Mouse (Mus musculus) spleen, postnatal 14 days (tissue): ENCODE measurements around the gene Lamc1.
"Not testable (repeated sequence)": the region's sequence is repeated elsewhere in the genome, so short reads cannot be mapped to it uniquely, and the experiment has no call there.

Source experiments
- DNase-seq, 2 experiments: peaks; one replicate each; pipeline ENCODE4 v3.0.0; 2021 to 2022; ENCODE audit warnings: low spot score in 2 of 2

Lamc1 gene

DNA sequence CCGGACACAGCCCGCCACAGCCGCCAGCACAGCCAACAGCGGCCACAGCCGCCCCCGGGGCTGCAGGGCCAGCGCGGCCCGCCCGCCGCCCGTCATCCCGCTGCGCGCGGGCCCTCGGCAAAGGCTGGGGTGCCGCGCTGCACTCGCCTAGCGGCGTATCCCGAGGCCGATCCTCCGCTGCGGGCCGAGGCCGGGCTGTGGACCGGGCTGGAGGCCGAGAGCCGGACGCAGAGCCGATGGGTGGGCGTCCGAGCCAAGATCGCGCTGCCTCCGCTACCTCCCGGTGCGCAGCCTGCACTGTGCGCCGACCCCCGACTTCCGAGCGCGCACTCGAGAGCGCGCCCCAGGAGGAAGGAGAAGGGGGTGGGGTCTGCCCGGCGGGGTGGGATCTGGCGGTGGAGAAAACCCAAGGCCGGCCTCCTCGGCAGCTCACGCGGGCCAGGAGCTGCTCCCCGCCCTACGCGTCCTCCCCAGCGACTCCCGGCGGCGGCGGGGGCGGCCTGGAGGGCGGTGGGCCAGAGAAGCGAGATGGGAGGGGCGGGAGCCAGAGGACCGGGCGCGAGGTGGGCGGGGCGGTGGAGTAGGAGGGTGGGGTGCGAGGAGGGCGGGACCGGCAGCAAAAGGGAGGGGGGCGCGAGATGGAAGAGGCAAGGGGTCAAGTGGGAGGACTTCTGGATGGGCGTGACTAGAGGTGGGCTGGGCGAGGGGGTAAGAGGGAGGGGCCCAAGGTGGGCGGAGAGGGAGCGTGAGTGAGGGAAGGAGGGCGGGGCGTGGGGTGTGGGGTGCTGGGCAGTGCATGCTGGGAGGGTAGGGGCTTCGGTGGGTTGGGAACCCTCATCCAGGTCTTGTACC lies at the start of gene Lamc1:
Lamc1 (minus strand) TSS at position 343 of the 852 bp plus-strand sequence.
- DNase-seq: peak; percentile 53 to 64

DNA sequence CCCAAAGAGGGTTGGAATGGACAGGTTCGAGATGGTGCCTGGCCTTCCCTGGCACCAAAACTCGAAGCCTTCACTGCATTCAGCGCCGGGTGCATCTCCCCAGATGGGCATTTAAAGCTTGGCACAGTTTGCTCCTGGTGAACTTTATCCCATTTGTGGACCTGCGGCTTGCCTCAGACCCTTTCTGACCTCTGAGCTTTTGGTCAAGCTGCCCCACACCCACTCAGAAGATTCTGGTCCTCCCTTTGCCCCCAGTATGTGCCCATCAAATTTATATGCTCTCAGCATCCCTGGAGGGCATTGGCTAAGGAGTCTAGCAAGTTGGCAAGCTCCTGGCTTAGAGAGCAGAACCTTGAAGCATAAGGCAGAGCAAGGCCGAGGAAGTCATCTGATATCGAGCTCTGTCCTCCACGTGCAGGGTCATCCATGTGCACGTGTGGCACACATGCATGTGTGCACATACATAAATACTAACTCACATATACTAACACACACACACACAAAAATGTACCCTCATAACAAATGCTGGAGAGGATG lies 48.2 kb upstream of the Lamc1 start:
- no peak for DNase-seq

DNA sequence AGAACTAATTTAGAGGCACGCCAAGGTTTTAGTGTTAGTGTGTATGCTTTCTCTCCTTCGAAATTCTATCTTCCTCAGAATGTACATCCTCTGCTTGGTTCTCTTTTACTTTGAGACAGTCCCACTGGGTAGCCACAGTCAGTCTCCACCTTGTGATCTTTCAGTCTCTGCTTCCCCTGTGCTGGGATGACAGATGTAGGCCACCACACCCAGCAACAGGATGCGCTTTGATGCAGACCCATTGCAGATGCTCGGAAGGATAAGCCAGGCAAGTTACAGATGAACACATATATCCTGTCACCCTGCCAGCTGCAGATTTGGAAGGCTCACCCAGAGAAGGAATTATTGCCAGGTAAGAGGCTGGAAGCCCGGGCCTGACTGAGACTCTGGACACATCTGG lies 47.2 kb upstream of the Lamc1 start:
- no peak for DNase-seq

DNA sequence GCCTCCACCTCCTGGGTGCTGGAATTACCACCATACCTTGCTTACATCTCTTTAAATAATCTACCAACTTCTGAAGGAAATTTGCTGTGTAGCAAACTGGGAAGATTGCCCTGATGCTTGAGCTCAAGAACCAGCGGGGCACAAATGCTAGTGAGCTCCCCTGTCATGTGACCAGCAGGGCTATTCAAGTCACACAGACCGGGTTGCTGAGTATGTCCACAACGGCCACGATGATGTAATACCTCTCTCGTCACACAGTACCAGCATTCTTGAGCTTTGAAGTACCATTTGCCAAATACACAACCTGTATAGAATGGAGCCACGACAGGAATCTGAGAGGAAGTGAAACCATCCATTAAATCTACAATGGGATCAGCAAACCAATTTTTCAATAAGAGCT lies 46.0 kb upstream of the Lamc1 start:
- DNase-seq: no peak

DNA sequence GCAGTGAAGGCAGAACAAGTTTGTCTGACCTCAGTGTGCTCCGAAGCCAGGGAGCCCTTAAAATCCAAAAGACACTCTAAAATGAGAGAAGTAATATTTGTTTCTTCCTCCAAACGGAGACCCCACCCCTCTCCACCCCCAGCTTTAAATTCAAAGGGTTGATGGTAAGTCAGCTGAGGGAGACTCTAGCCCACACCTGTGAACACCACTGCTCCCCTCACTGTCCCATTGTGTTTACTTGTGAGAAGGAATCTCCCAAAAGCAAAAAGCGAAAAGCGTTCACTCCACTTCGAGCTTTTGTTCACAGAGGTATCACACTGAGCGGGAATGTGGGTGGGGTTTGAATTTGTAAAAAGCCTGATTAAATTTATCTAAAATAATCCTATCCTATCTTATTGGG lies 43.9 kb upstream of the Lamc1 start:
- no peak for DNase-seq

DNA sequence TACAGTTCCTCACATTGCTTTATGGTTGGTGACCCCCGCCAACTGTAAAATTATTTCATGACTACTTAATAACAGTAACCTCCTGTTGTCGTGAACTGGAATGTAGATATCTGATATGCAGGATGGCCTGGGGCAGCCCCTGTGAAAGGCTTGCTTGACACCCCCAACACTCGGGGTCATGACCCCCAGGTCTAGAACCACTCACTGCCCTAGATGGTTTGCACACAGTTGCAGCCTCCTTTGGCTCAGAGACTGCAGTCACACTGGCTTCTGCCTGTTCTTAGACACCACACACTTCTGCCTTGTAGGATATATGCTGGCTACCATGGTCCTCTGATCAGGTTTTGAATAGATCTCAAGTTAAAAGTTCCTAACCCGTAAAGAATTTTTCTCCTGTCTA lies 41.5 kb upstream of the Lamc1 start:
- DNase-seq: no peak

DNA sequence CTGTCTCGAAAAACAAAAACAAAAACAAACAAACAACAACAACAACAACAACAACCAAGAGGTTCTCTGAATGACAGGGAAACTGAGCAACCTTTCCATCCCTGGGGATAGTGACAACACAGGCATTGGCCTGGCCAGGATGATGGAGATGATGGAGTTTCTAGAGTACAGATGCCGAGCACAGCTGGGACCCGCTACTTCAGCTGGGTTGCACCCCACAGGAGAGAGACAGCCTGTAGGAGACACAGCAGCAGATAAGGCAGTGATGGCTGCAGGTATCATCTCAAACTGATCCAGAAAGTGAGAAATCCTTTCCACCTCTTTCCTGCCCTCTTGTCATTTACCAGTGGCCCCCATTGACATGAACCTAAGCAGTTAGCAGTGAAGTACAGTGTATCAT lies 39.3 kb upstream of the Lamc1 start:
- no peak for DNase-seq

DNA sequence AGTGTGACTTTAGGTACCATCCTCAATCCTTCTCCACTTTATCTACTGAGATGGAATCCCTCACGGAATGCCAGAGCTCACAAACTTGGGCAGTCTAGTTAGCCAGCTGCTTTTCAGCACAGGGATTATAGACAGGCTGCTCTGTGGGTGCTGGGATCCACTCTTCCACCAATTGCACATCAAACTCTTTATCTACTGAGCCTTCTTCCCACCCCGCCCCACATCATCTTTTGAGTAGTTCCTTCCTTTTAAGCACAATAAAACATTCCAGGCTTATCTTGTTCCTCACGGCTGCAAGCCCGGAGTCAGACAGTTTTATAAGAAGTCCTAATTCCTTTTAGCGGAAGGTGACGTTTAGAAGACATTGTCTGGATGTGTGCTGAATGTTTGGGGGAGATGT lies 36.4 kb upstream of the Lamc1 start:
- DNase-seq: no peak

DNA sequence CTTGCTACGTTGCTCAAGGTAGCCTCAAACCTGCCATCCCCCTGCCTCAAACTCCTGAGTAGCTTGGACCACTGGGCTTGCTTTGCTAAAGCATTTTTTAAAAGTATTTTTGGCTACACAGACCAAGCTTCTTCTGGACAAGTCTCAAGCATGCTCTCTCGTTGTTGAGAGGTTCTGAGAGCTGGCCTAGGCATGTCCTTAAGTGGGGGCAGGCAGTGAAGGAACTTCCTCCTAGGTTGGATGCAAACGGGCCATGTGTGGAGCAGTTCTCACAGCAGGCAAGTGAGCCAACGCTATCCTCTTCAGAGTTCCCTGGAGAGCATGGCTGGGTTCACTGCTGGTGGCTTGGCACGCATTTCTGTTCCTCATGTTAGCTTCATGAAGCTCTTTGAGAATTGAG lies 34.5 kb upstream of the Lamc1 start:
- no peak for DNase-seq

DNA sequence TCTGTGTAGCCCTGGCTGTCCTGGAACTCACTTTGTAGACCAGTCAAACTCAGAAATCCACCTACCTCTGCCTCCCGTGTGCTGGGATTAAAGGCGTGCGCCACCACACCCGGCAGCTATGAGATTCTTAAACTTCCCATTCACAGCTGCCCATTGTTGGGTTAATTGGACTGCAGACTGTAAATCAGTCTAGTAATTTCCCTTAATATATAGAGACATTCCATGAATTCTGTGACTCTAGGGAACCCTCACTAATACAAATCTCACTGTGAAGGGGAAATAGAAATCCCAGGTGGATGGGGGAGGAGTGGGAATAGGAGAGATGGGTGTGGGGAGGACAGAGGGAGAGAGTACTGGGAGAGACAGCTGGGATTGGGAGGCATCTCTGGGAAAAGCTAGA lies 29.3 kb upstream of the Lamc1 start:
- DNase-seq: no peak

DNA sequence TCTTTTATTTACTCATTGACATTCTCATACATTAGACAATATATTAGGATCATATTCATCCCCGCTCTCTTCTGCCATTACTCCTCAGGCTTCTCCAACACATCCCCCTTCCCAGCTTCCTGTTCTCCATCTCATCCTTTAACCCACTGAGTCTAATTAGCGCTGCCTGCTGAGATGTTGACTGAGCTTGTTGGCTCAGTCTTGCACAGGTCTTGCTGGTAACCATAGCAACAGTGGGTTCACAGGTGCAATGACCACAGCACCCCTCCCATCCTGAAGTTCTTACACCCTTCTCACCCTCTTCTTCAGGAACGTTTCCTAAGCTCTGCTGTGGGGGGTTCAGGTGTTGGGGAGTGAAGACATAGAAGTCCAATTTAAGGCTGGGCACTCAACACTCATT lies 28.0 kb upstream of the Lamc1 start:
- no peak for DNase-seq

DNA sequence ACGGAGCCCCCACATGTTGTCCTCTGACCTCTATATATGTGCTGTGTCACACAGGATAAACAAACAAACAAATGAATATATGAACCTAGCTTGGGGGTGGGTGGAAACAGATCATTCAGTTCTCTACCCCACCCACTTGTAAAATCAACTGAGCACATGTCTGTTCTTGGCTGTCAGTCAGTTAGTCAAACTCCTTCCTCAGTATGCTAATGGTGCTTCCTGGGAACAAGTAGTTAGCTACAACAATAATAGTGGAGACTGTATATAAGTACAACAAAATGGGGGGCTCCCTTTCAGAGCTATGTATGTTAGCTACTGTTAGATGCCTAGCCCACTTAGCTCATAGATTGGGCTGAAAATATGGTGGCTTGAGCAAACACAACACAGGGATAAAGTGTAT lies 24.6 kb upstream of the Lamc1 start:
- DNase-seq: no peak

DNA sequence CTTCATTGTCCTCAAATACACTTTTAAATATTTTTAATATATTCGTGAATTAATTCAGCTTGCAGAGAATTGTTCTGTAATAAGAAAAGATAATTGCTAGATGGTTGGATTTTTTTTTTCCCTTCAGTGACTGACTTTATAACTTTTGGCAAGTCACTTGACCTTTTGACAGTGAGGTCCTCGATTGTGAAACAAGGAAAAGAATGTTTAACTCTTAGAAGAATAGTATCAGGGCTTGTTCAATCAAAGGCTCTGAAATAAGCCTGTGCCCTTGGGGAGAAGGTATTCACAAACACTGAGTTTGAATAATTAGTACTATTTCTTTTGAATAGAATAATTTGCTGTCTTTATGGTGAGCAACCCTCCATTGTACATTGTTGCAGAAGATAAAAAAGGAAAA lies 21.9 kb upstream of the Lamc1 start:
- DNase-seq: no peak

DNA sequence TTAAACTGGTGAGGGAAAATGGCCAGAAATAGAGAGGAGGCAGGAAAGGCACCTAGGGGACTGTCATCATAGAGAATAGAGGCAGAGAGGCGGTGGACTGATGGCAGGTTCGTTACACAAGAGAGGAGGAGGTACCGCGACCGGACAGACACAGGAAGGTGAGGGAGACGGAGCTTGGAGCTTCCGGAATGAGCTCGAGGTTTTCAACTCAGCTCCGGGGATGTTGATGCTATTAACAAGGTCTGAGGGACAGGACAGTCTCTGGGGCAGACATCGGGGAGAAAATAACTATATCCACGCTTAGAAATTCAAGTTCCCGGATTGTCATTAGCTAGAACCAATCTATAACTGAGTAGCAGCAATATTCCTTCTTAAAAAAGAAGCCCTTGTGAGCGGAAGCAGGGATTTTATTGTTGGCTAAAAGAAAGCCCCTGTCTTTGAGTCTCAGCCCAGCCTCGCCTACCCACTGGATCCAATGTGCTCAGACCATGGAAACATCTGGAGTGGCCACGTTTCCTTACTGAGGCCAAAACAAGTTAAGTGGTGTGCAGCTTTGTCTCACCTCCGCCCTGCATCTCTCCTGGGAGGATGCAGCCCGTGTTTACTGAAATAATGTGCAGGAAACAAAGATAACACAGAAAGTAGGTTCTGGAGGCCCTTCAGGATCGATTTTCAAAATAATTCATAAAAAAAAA lies 21.3 kb upstream of the Lamc1 start:
- no peak for DNase-seq

DNA sequence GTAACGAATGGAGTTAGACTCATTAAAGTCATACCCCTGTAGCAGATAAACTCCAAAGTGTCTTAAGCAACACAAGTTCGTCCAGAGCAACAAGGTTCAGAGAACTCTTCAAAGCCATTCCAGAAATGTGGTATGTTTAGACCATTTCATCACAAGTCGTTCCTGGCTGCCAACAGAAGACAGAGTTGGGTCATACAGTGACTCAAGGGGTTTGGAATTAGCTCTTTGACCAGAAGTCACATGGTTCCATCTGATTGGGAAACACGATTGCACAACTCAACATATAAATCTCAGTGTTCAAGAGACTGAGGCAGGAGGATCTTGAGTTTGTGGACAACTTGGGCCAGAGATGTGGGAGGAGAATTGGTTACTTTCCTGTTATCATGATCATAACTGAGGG lies 18.4 kb upstream of the Lamc1 start:
- DNase-seq: no peak

DNA sequence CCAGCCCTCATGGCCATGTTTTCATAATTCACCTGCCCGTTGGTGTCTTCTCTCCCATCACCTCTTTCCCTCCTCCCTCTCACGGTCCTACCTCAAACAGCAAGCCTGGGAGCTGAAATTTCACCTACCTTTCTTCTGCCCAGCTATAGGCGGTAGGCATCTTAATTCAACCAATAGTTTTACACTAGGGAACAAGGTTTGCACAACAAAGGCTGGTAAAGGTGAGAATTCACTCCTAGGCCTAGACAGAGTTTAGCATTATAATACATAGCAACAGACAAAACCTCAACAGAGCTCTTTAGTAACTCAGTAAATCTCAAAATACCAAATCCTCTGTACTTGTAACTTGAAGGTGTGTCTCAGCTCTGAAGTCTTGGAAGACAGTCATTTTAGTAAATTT lies 15.1 kb upstream of the Lamc1 start:
- DNase-seq: no peak

DNA sequence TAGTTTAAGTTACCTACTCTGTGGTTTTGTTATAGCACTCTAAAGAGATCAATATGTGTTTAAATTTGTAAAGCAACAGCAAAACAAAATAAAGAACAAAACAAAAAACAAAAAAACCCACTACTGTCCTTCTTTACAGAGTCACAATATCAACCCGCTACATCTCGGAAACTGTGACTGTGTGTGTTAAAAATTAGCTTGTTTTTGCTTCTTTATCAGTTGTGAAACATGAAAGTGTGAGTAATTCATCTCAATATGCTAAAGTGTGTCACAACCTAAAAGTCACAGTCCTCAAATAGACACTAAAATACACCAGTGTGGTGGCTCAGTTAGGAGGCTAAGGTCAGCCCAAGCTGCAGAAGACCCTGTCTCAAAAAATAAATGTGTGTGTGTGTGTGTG lies 14.5 kb upstream of the Lamc1 start:
- DNase-seq: no peak

DNA sequence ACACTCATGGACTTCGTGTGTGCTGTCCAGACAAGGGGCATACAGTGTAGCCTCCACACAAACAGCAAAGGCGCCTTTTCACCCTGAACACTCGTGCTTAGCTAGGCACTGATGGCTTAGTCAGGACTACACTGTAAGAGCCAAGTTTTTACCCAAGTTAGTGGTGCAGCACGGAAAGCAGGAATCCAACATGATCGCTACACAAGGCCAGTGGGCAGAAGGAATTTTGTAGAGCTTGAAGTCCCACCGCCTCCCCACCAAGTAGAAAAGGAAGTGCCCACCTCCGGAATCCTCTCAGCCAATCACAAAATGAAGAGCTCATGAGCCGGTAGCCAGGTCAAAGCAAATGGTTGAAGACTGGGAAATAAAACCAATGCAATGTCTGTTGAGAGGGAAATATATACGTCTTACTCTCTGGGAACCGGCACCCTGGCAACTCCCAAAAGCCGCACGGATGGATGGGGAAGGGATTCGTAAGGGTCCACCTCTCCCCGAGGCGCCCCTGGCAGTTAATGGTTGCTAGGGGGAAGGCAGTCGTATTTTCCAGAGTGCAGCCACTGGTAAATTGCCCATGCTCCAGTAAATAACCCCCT lies 13.2 kb upstream of the Lamc1 start:
- no peak for DNase-seq

DNA sequence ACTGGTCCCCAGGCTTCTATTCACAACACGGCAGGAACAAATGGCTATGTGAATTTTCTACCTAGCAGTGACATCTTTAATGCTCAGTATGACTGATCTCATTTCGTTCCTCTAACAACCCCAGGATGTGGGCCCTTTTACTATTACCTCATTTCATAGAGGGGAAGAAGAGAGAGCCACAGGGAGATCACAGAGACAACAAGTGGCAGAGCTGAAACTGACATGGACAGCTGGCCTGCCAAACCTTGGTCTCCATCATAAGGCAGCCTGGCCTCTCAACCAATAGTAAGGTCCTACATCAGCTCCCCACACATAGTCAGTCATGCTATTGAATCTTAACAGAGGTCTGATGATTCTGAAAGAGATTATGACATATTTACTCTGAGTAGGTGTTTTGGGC lies 12.4 kb upstream of the Lamc1 start:
- no peak for DNase-seq

DNA sequence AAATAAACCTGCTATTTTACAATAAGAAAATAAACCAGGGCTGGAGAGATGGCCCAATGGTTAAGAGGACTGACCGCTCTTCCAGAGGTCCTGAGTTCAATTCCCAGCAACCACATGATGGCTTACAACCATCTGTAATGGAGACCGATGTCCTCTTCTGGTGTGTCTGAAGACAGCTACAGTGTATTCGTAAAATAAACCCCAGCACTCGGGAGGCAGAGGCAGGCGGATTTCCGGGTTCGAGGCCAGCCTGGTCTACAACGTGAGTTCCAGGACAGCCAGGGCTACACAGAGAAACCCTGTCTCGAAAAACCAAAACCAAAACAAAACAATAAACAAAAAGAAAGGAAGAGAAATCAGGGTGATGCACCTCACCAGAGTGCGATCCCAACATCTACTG lies 2.9 kb upstream of the Lamc1 start:
- not testable (repeated sequence) for DNase-seq

DNA sequence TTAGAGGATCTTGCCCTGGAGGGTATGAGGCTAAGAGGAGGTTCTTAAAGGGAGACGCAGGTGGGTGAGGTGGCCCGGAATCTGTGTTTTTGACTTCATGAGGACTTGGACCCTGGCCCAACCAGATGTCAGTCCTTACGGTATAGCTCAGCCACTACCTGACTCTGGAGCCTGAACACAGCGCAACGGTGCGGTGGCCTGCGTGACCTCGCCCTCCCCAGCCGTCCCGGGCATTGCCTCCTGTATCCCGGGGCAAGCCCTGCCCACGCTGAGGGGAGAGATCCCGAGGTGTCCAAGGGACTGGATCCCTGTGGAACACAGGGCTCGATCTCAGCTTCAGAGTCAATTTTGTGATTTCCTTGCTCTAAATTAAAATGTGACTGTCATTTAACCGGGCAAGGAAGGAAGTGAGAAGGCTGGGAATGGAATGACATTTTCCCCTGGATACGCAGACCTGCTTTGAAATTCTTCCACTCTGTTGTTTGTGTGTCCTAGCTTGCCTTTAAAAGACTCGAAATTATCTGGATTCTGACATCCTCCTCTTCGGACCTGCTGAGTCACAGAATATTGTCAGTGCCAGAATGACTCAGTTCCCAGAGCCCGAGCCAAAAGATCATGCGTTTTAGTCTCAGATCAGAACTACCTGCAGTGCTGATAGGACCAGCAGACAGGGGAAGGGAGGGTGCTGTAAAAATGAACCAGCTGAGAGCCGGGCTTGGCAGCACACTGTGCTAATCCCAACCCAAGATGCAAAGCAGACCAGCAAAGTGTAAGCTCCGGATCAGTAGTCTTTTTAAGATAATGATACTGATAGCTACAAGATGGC lies 923 bp upstream of the Lamc1 start:
- no peak for DNase-seq
